Mouse (Mus musculus): ENCODE measurements around the gene Tcea2. TPM values are rescaled to one million over a fixed set of nuclear protein-coding genes. Genes with fewer than 3 reads are reported as not detected.

Tcea2 gene
- 25.6 and 25.9 TPM in 2 replicates for polyA plus RNA-seq (2015; fragmentation: Nextera tagmentation; extraction: Ambion mirVana)

DNA sequence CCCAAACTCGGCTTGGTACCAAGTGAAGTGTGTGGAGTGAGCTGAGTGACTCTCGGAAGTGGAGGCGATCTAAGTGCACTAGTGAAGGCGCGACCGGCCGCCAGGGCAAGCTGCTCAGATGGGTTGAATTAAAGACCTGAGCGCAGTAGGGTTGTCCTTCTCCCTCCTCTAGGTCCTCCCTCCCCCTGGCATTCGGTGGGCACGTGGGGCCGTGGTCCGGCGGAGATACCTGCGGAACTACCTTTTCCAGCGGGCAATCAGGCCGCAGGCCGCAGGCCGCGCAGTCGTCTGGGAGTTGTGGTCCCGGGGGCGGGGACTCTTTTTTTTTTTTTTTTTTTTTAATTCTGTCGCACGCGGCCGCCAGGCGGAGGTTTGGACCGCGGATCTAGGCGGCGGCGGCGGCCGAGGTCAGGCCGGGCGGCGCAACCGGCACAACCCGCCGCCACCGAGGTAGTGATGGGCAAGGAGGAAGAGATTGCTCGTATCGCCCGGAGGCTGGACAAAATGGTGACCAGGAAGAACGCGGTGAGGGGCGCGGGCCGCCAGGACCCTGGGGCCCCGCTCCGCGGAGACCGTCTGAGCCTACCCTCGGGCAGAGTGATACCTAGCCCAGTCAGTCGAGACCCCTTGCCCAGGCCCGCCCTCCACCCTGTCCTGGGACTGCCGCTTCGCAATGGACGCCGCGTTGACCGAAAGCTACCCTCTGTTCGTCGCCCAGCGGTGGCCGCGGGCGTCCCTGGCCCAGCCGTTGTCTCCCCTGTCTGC, at the start of gene Tcea2:
Tcea2 (plus strand) TSS at position 360 of the 765 bp plus-strand sequence.
- Histone ChIP-seq H3K27me3 (no peaks in the 10 kb centered on the region), H3K4me1 (peaks cover 28% of the 10 kb centered on the region), H3K4me3 (replicated peaks) (peak within 1 kb of the TSS; percentile 71), H3K9me3 (replicated peaks) (no peaks in the 10 kb centered on the region), H3K36me3 (no peaks in the 10 kb centered on the region), H3K27ac (peak within 1 kb of the TSS; percentile 74), H3K9ac (peak within 1 kb of the TSS; percentile 78), H3K4me2 (peak within 1 kb of the TSS; percentile 91)
- peak; percentile 59 for ATAC-seq (replicated peaks; ENCODE audit: low FRiP score)
- WGBS: under 1% methylated on average over 67 of the region's 69 CpGs

DNA sequence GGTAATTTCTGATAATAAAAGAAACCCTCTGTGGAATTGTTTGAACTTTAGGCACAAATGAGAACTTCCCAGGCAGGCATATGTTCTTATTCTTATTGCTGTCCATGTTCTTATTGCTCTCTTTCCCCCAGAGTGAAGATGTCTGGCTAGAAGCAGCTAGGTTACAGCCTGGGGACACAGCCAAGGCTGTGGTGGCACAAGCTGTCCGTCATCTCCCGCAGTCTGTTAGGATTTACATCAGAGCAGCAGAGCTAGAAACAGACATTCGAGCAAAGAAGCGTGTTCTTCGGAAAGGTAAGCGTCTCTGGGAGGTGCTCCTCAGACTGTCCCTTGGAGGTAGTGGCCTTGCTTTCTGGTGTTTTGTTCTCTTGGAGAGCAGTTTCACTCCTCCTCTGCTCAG, 47.5 kb upstream of the Tcea2 start:
- Histone ChIP-seq H3K27ac (no peak overlapping the region), H3K36me3 (peaks cover 73% of the 10 kb centered on the region), H3K4me1 (no peaks in the 10 kb centered on the region), H3K9me3 (replicated peaks) (no peaks in the 10 kb centered on the region), H3K4me2 (no peak overlapping the region), H3K27me3 (no peaks in the 10 kb centered on the region), H3K4me3 (replicated peaks) (no peak overlapping the region), H3K9ac (no peak overlapping the region)
- 92% methylated on average over 6 of the region's 6 CpGs for WGBS
- ATAC-seq (replicated peaks; ENCODE audit: low FRiP score): no peak

DNA sequence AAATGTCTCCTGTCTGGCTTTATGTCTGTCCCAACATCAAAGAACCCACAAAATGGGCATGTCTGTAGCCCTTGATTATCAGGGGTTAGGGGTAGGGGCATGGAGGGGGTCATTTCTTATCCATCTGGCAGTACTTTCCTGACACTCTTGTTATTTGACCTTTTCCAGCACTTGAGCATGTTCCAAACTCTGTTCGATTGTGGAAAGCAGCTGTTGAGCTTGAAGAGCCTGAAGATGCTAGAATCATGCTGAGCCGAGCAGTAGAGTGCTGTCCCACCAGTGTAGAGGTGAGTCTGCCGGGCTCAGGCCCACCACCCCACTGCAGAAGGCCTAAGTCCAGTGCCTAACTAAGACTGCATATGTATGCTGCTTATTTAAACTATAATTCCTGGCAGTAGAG, 44.2 kb upstream of the Tcea2 start:
- no peaks in the 10 kb centered on the region for H3K9me3 ChIP-seq (replicated peaks)
- peaks cover 85% of the 10 kb centered on the region for H3K36me3 ChIP-seq
- no peaks in the 10 kb centered on the region for H3K4me1 ChIP-seq

DNA sequence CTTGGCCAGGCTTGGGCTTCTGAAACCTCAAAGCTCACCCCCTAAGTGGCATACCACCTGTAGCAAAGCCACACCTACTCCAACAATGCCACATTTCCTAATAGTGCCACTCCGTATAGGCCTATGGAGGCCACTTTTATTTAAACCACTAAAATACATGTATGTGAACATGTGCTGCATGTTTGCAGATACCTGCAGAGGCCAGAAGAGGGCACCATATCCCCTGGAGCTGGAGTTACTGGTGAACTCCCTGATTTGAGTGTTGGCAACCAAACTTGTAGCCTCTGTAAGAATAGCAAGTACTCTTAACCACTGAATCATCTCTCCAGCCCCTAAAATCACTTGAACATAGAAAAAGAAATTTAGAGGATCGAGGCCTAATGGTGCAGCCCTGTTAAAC, 35.7 kb upstream of the Tcea2 start:
- 93% methylated on average over 2 of the region's 2 CpGs for WGBS
- no peak overlapping the region for H3K4me2 ChIP-seq
- ATAC-seq (replicated peaks; ENCODE audit: low FRiP score): no peak

More for the DNA sequence above, 44.2 kb upstream of the Tcea2 start:
- no peaks in the 10 kb centered on the region for H3K27me3 ChIP-seq
- H3K9ac ChIP-seq: no peak overlapping the region
- H3K4me3 ChIP-seq (replicated peaks): no peak overlapping the region
- H3K27ac ChIP-seq: no peak overlapping the region
- no peak for ATAC-seq (replicated peaks; ENCODE audit: low FRiP score)
- no peak overlapping the region for H3K4me2 ChIP-seq
- 91% methylated on average over 3 of the region's 3 CpGs for WGBS

DNA sequence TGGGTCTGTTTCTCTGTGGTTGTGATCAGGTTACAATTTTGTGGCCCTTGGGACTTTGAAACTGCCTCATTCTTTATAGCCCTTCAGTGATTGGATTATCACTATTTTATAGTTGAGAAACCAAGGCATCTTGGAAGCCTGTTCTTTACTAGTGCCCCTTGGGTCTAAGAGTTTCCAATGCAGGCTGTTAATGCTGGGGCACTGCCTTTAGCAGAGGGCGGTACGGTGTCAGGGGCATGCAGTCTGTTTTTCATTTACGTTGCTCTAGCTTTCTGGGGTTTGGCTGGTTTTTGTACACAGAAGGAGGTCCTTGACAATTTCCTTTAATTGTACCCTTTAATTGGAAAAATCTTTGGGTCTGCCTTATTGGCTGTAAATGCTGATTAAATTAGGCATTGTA, 34.4 kb upstream of the Tcea2 start:
- Histone ChIP-seq H3K27me3 (no peaks in the 10 kb centered on the region), H3K4me2 (no peak overlapping the region), H3K36me3 (peaks cover 100% of the 10 kb centered on the region), H3K4me1 (no peaks in the 10 kb centered on the region), H3K9ac (no peak overlapping the region), H3K9me3 (replicated peaks) (no peaks in the 10 kb centered on the region), H3K4me3 (replicated peaks) (no peak overlapping the region), H3K27ac (no peak overlapping the region)
- no peak for ATAC-seq (replicated peaks; ENCODE audit: low FRiP score)
- 92% methylated on average over 3 of the region's 3 CpGs for WGBS

More for the DNA sequence above, 35.7 kb upstream of the Tcea2 start:
- Histone ChIP-seq H3K9me3 (replicated peaks) (no peaks in the 10 kb centered on the region), H3K4me1 (no peaks in the 10 kb centered on the region), H3K4me3 (replicated peaks) (no peak overlapping the region), H3K27ac (no peak overlapping the region), H3K27me3 (no peaks in the 10 kb centered on the region), H3K9ac (no peak overlapping the region), H3K36me3 (peaks cover 99% of the 10 kb centered on the region)

DNA sequence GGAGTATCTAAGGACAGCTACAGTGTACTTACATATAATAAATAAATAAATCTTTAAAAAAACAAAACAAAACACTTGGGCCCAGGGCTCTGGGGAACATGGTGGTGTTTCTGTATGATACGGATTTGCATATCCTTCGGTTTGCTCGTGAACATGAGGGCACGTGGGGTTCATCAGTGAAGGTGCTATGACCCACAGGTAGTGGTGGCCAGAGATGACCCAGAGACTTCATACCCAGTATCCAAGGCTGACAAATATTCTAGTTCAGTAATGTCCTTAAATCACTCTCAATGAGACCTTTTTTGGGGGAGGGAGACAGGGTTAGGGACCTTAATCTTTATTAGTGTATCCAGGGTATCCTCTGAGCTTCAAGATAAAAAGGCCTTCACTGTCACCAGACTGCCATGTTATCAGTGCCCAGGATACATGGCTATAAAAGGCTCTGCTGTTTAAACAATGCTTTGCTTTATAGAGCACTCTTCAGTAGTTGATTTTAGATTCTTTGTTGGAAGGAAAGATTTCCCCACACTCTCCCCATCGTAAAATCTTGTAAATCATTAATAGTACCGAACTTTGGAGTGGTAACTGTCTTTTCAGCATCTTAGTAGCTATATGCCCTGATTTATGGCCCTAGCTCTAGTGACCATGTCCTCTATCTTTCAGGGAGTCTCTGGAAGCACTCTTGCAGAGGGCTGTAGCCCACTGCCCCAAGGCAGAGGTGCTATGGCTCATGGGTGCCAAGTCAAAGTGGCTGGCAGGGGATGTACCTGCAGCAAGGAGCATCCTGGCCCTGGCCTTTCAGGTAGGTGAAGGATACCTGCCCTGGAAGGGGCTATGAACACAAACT, 33.3 kb upstream of the Tcea2 start:
- Histone ChIP-seq H3K4me3 (replicated peaks) (no peak overlapping the region), H3K27ac (no peak overlapping the region), H3K4me2 (no peak overlapping the region), H3K9ac (no peak overlapping the region), H3K27me3 (no peaks in the 10 kb centered on the region), H3K36me3 (peaks cover 100% of the 10 kb centered on the region), H3K9me3 (replicated peaks) (no peaks in the 10 kb centered on the region), H3K4me1 (no peaks in the 10 kb centered on the region)
- WGBS: 76% methylated on average over 6 of the region's 6 CpGs
- no peak for ATAC-seq (replicated peaks; ENCODE audit: low FRiP score)

DNA sequence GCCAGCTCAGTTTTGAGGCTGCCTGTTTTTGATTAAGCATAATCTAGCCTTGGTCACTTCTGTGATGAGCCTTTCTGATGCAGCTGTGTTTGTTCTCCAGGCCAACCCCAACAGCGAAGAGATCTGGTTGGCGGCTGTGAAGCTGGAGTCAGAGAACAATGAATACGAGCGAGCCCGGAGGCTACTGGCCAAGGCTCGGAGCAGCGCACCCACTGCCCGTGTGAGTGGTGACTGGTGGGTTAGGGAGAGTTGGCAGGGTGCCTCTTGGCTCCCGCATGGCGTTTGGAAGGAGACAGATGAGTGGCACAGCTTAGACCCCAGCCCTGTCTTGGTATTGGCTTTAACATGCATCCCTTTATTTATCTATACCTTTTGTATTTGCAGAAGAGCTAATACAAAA, 31.2 kb upstream of the Tcea2 start:
- H3K4me1 ChIP-seq: no peaks in the 10 kb centered on the region
- no peak overlapping the region for H3K27ac ChIP-seq
- WGBS: 91% methylated on average over 10 of the region's 10 CpGs
- no peaks in the 10 kb centered on the region for H3K27me3 ChIP-seq
- no peak for ATAC-seq (replicated peaks; ENCODE audit: low FRiP score)
- H3K36me3 ChIP-seq: peaks cover 100% of the 10 kb centered on the region
- H3K9me3 ChIP-seq (replicated peaks): no peaks in the 10 kb centered on the region
- no peak overlapping the region for H3K4me3 ChIP-seq (replicated peaks)
- H3K4me2 ChIP-seq: no peak overlapping the region
- H3K9ac ChIP-seq: no peak overlapping the region

DNA sequence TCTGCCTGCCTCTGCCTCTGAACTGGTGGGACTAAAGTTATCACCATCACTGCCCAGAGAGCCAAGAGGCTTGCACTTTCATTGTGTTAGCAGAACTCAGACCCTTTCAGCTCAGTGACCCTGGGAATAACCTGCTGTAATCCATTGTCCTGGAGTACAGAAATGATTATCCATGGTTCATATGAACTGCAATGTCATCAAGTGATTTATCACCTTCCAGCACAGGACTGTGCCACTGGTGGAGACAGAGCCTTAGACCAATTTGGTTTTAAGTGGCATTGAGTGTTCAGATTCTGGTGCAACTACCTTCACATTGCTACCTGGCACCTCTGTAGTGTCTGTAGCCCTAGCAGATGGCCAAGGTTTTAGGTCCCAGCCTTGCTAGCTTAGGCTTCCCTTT, 27.0 kb upstream of the Tcea2 start:
- Histone ChIP-seq H3K4me1 (peaks cover 4% of the 10 kb centered on the region; the same call in 1 of the 2 replicates), H3K9ac (no peak overlapping the region), H3K9me3 (replicated peaks) (no peaks in the 10 kb centered on the region), H3K36me3 (peaks cover 90% of the 10 kb centered on the region), H3K4me2 (no peak overlapping the region), H3K27me3 (no peaks in the 10 kb centered on the region), H3K27ac (no peak overlapping the region), H3K4me3 (replicated peaks) (no peak overlapping the region)
- no peak for ATAC-seq (replicated peaks; ENCODE audit: low FRiP score)

DNA sequence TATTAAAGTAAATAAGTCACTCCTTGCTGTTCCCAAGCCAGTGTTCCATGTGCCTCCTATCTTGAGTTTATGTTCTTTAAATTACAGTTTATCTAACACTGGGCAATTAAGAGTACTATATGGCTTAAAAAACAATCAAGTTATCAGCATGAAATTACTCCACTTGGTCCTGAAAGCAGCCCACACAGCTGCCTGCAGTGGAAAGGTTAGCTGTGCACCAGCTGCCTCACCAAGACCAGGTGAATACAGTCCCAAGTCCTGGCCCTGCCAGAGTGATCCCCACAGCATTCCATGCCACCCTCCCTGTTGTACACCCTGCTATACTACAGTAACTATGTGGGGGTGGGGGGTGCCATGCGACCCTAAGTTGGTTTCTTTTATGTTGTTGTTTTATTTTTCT, 26.6 kb upstream of the Tcea2 start:
- H3K4me3 ChIP-seq (replicated peaks): no peak overlapping the region
- 96% methylated on average over 1 of the region's 1 CpGs for WGBS
- peaks cover 85% of the 10 kb centered on the region for H3K36me3 ChIP-seq
- H3K4me1 ChIP-seq: peaks cover 4% of the 10 kb centered on the region; the same call in 1 of the 2 replicates
- H3K27ac ChIP-seq: no peak overlapping the region
- no peaks in the 10 kb centered on the region for H3K27me3 ChIP-seq
- no peak overlapping the region for H3K9ac ChIP-seq
- no peak for ATAC-seq (replicated peaks; ENCODE audit: low FRiP score)
- no peak overlapping the region for H3K4me2 ChIP-seq
- no peaks in the 10 kb centered on the region for H3K9me3 ChIP-seq (replicated peaks)

DNA sequence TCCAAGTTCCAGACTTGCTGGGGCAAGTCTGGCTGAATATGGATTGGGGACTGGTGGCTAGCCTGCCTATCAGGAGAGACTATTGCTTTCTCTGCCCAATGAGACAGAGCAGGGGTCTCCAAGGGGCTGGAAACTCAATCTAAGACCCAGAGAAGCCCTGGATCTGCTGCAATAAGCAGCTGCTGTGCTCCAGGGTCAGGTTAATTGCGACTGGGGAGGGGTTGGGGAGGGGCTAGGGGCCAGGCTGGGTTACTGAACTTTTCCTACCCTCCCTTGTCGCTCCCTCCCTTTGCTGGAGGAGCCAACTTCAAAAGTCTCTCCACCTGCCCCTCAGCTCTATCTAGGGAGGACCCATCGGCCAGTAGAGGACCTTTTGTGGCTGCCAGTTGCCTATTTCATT, 23.4 kb upstream of the Tcea2 start, which contains the start of gene Gm29797:
Gm29797 (plus strand) TSS at position 301 of the 400 bp plus-strand sequence.
- no peak for ATAC-seq (replicated peaks; ENCODE audit: low FRiP score)
- H3K9me3 ChIP-seq (replicated peaks): no peaks in the 10 kb centered on the region
- H3K27me3 ChIP-seq: no peaks in the 10 kb centered on the region
- H3K9ac ChIP-seq: no peak within 1 kb of the TSS
- H3K4me1 ChIP-seq: peaks cover 20% of the 10 kb centered on the region
- no peak within 1 kb of the TSS for H3K4me2 ChIP-seq
- H3K4me3 ChIP-seq (replicated peaks): no peak within 1 kb of the TSS
- H3K27ac ChIP-seq: no peak within 1 kb of the TSS
- peaks cover 53% of the 10 kb centered on the region for H3K36me3 ChIP-seq
- 34% methylated on average over 3 of the region's 3 CpGs for WGBS

DNA sequence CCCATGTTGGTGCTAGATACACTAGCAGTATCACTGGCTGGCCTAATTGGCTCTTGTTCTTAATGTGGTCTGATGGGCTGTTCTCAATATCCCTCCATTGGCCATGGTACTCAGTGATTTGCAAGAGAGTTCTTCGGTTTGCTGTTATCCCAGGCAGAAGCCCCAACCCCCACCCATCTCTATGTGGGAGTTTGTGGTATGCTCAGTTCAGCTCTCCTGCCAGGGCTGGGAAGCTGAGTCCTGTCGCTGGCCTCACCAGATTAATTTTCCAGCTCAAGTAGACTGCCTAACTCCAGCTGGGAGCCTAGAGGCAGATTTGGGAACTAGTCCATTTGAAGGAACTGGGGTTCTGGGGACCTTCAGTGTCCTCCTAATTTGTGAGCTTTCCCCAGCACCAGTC, 22.7 kb upstream of the Tcea2 start:
- no peaks in the 10 kb centered on the region for H3K9me3 ChIP-seq (replicated peaks)
- no peak for ATAC-seq (replicated peaks; ENCODE audit: low FRiP score)
- H3K4me3 ChIP-seq (replicated peaks): no peak overlapping the region
- H3K4me2 ChIP-seq: no peak overlapping the region
- peaks cover 46% of the 10 kb centered on the region for H3K36me3 ChIP-seq
- H3K27ac ChIP-seq: no peak overlapping the region
- H3K9ac ChIP-seq: no peak overlapping the region
- H3K4me1 ChIP-seq: peaks cover 20% of the 10 kb centered on the region
- WGBS: 53% methylated on average over 2 of the region's 2 CpGs
- no peaks in the 10 kb centered on the region for H3K27me3 ChIP-seq

DNA sequence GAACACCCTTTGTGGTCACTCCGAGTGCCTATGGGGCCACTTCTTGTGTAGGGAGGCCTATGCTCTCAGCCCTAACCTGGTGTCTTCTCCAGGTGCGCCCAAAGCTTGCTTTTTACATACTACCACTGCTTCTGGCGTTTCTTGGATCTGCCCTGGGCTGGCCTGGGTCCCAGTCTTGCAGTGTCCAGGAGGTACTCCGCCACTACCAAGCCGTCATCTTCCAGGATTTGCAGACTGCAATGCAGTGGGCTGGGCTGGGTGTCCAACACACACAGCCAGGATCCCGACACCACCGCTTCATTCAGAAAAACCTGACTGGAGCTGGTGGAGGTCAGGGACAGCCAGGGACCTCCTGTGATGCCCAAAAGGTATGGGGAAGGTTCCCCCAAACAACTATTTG, 21.6 kb upstream of the Tcea2 start:
- H3K9me3 ChIP-seq (replicated peaks): no peaks in the 10 kb centered on the region
- 89% methylated on average over 7 of the region's 7 CpGs for WGBS
- H3K4me3 ChIP-seq (replicated peaks): no peak overlapping the region
- ATAC-seq (replicated peaks; ENCODE audit: low FRiP score): no peak
- no peak overlapping the region for H3K4me2 ChIP-seq
- H3K4me1 ChIP-seq: peaks cover 20% of the 10 kb centered on the region
- no peaks in the 10 kb centered on the region for H3K27me3 ChIP-seq
- H3K36me3 ChIP-seq: peaks cover 35% of the 10 kb centered on the region
- H3K9ac ChIP-seq: no peak overlapping the region
- H3K27ac ChIP-seq: 0 out of 2 replicates have a peak overlapping the region, but pooled peaks have one; percentile 46
